Mouse (Mus musculus): ENCODE results near the gene Lmntd2. TPM values are rescaled to one million over a fixed set of nuclear protein-coding genes. Genes with fewer than 3 reads are reported as not detected.

The Lmntd2 gene
- 1 to 10 TPM; 2.4 to 2.6 TPM for total RNA-seq (2023)

DNA sequence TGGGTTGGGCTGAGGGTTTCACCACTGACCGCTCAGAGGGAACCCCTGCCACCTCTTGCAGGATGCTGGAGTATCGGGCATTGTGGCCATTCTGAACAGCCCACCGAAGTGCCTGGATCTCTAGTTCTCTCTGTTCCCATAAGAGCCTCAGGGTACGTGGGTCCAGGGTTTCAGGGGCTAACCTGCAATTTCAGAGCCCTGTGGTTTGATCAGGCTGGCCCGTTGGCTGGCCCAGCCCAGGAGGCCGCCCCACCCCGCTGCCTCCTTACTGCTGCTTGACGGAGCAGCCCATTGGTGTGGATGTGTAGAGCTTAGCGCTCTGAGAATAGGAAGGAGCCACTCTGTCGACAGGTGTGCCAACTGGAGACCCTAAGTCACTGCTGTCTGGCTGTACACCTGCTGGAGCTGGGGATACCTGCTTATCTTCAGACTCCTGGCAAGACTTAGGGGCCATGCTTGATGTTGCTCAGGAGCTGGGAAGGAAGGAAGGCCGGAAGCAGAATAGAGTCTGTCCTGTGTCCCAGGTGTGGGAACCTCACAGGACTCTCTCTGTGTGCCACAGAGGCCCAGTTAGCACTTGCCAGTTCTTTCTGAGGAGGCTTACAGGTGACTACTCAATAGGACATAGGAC, at the start of gene Lmntd2:
Gene Lmntd2, minus strand, starts transcription at position 476 of the 631 bp plus-strand sequence.

DNA sequence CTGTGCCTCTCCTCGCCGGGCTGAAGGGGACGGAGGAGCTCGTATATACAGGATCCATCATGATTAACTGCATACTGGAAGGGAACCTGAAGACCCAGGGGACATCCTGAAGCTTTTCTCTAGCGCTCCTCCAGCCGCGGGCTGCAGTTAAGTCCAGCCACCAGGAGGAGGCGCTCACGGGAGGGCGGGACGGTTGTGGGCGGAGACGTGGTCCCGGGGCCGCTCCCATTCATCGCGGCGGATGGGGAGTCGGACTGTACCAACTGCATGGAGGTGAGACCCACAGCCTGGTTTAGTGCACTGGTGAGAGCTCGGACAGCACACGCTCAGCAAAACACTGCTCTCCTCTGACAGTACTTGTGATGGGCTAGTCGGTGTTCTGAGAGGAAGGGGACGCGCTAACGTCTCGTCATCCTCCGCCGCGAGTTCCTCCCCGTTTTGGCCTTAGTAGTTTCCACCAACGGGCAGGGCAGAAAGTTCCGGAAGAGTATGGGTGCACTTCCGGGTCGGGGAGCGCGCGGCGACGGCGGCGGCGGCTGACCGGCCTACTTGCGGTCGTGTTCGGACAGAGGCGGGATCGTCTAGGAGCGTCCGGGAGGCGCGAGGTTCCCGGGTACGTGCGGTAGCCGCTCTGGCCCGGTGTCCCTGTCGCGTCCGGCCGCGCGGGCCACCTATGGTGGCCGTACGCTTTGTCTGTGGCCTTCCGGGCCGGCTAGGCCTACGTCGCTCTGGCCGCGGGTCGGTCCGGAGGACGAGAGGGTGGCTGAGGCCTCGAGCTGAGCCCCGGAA, 14.6 kb upstream of the Lmntd2 start, which contains the start of gene Phrf1:
Gene Phrf1, plus strand, starts transcription at position 506 of the 789 bp plus-strand sequence.

DNA sequence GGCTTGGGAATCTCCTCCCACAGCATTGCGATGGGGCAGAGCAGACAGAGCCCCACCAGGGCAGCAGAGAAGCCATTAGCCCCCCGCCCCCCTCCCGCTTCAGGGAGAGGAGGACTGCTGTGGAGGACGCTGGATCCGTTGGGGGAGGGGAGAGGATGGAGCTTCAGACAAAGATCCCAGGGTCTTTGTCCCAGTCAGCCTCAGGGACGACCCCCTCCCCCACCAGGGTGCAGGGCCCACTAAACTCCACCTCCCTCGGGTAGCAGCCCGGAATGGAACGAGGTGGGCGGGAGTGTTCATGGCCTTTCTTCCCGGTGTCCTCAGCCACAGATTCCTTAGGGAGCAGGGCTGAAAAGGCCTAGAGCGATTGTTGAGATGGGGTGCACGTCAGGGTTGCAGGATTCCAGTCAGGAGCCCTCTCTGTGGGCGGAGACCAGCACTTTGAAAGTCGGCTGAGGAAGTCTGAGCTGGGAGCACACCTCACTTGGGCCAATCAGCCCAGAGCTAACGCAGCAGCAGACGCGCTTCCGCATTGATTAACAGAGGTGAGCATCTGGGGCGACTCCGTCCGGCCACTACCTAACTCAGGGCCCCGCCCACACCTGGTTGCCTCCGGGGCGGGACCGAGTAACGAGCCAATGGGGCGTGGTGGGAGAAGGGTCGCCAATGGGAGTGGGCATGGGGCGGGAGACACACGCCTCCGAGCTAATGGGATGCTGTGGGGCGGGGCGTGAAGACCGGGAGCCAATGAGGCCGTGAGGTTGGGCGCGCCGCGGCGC, 1.4 kb upstream of the Lmntd2 start, which contains the start of gene Rassf7:
Gene Rassf7, plus strand, starts transcription at position 760 of the 779 bp plus-strand sequence.

DNA sequence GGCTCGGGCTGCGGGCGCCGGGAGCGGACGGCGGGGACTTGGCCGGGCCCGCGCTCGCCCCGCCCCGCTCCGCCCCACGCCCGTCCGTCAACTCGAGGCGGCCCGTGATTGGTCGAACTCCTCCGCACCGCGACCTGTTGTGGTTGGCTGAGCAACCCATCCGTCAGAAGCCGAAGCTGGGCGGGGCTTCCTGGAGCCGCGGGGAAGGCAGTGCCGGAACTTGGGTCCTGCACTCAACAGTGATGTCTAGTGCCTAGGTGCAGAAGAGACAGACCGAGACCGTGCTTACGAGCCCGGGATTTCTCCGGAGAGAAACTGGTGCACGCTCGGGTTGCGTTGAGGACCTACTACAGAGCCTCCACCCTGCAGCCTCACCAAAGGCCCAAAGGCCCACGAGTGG, 19.9 kb downstream of the Lmntd2 start, which contains the start of the genes Hras and Lrrc56:
Gene Hras, minus strand, starts transcription at position 58 of the 400 bp plus-strand sequence.
Gene Lrrc56, plus strand, starts transcription at position 210 of the 400 bp plus-strand sequence.

DNA sequence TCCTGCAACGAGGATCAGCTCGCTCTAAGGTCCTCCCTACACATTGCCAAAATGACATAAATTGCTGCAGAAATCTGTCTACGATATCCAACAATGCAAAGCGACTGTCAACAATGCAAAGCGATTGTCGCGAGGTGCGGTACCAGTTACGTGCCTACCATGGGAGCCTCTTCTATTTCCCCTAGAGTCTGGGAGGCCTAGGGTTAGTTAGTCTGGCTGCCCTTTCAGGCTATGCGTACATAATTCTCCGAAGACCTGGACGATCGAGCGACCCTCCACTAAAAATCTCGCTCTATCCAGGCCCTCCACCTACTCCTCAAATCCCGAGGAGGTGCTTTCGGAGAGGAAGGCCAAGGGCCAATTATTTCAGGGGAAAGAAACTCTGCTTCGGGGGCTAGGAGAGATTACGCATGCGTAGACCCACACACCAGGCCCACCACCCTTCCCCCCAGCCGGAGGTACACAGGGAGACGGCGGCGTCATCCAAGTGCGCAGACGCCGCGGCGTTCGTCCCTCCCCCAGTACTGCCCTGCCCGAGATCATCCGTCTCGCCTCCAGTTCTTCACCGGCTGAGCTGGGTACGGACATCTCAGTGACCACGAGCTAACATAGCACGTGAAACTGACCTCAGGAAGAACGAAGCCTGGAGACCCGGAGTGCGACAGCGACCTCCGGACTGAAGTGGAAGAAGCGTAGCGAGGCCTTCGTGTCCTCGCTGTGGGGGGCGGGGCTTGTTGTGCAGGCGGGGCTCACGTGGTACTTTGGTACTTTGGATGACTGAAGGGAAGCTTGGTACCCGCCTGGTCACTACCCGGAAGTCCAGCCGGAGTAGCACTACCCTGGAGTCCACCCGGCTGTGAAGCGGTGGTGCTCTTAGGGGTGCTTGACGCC, 41.5 kb downstream of the Lmntd2 start, which contains the start of gene Rnh1:
Gene Rnh1, minus strand, starts transcription at position 742 of the 891 bp plus-strand sequence.

Other genes with a start within 250 kb of the Lmntd2 start
- gene Ifitm1, start 246.9 kb downstream of the Lmntd2 start, total RNA-seq (2023) = 1 to 10 TPM in 1 of 2 experiments, not detected in 1; 5.9 TPM
- gene Ifitm3, start 203.3 kb downstream of the Lmntd2 start, total RNA-seq (2023) = 1 to 10 TPM; 1.2 to 5.6 TPM
- not detected for gene Ifitm6, start 196.2 kb downstream of the Lmntd2 start, total RNA-seq (2023)
- not detected for gene Gm17387, start 184.9 kb downstream of the Lmntd2 start, total RNA-seq (2023)
- gene B4galnt4, start 153.0 kb downstream of the Lmntd2 start, total RNA-seq (2023) = 1 to 10 TPM; 1.4 to 2.2 TPM
- 10 to 100 TPM; 45.7 to 59.0 TPM for gene Pkp3, start 135.9 kb downstream of the Lmntd2 start, total RNA-seq (2023)
- 10 to 100 TPM; 74.9 to 85.3 TPM for gene Sigirr, start 113.5 kb downstream of the Lmntd2 start, total RNA-seq (2023)
- not detected for gene Ano9, start 96.3 kb downstream of the Lmntd2 start, total RNA-seq (2023)
- 10 to 100 TPM; 12.0 to 12.5 TPM for gene Ptdss2, start 91.7 kb downstream of the Lmntd2 start, total RNA-seq (2023)
- 10 to 100 TPM; 35.2 to 41.1 TPM for gene Rnh1, start 41.2 kb downstream of the Lmntd2 start, total RNA-seq (2023)
- gene Hras, start 20.1 kb downstream of the Lmntd2 start, total RNA-seq (2023) = 10 to 100 TPM; 38.9 to 45.3 TPM
- gene Lrrc56, start 19.9 kb downstream of the Lmntd2 start, total RNA-seq (2023) = 1 to 10 TPM; 4.8 to 5.0 TPM
- gene Rassf7, start 1.8 kb upstream of the Lmntd2 start, total RNA-seq (2023) = 1 to 10 TPM; 9.3 to 9.6 TPM
- gene Phrf1, start 14.7 kb upstream of the Lmntd2 start, total RNA-seq (2023) = 100 to 1,000 TPM; 173 to 177 TPM
- gene Irf7, start 52.4 kb upstream of the Lmntd2 start, total RNA-seq (2023) = 10 to 100 TPM; 34.4 to 53.3 TPM
- not detected for gene Cdhr5, start 62.7 kb upstream of the Lmntd2 start, total RNA-seq (2023)
- not detected for gene Sct, start 65.1 kb upstream of the Lmntd2 start, total RNA-seq (2023)
- gene Drd4, start 77.9 kb upstream of the Lmntd2 start, total RNA-seq (2023) = not detected
- 10 to 100 TPM; 65.6 to 68.5 TPM for gene Deaf1, start 113.6 kb upstream of the Lmntd2 start, total RNA-seq (2023)
- 10 to 100 TPM; 20.7 to 21.2 TPM for gene Tmem80, start 113.7 kb upstream of the Lmntd2 start, total RNA-seq (2023)
- gene Eps8l2, start 124.8 kb upstream of the Lmntd2 start, total RNA-seq (2023) = under 1 TPM in 1 of 2 experiments, not detected in 1; 0.80 TPM
- 100 to 1,000 TPM in 1 of 2 experiments, 10 to 100 TPM in 1; 93.1 to 107 TPM for gene Taldo1, start 178.1 kb upstream of the Lmntd2 start, total RNA-seq (2023)
- 10 to 100 TPM; 38.3 to 40.0 TPM for gene Gatd1, start 200.1 kb upstream of the Lmntd2 start, total RNA-seq (2023)
- gene Cend1, start 215.4 kb upstream of the Lmntd2 start, total RNA-seq (2023) = not detected
- gene Slc25a22, start 223.8 kb upstream of the Lmntd2 start, total RNA-seq (2023) = 10 to 100 TPM; 55.0 to 76.6 TPM
- 1 to 10 TPM; 2.4 to 5.7 TPM for gene Pidd1, start 229.9 kb upstream of the Lmntd2 start, total RNA-seq (2023)
- gene Rplp2, start 233.3 kb upstream of the Lmntd2 start, total RNA-seq (2023) = 1,000 to 10,000 TPM; 3,530 to 3,735 TPM
- 10 to 100 TPM; 52.1 to 58.8 TPM for gene Pnpla2, start 241.1 kb upstream of the Lmntd2 start, total RNA-seq (2023)
- 1 to 10 TPM in 1 of 2 experiments, not detected in 1; 1.0 TPM for gene Cracr2b, start 247.0 kb upstream of the Lmntd2 start, total RNA-seq (2023)